Mouse (Mus musculus) lung, adult 2 months (tissue): ENCODE measurements around the gene 1700019N19Rik.

Source experiments
- CTCF ChIP-seq: fragments of 200-500 bp; IDR thresholded peaks from 2 replicates; pipeline ENCODE4 v1.5.1; 2011; ENCODE audit warnings: mild to moderate bottlenecking, low read length, control low read depth; ENCODE audit not compliant: insufficient read depth
- POLR2A ChIP-seq: fragments of 200-500 bp; IDR thresholded peaks from 2 replicates; pipeline ENCODE4 v1.6.1; 2011; ENCODE audit warnings: low read depth, mild to moderate bottlenecking, control low read depth, low read length, borderline replicate concordance; ENCODE audit errors: extremely low read depth

DNA sequence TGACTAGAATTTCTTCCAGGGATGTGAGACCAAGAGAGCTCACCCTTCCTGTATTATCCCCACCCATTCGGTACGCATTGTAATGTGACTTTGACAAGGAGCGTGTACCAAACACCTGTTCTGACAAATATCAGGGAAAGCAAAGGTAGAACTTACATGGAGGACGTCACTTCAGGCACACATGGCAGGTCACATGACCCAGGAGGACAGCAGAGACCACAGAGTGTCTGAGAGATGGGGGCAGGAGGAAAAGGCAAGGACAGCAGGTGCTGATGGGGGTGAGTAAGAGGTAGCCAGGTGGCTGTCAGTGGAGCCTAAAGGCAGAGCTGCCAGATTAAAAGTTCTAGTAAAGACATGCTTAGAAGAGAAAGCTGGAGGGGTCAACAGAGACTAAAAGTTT lies 51.5 kb downstream of the 1700019N19Rik start:
- TF ChIP-seq CTCF (no peak), POLR2A (no peak)
